Mouse (Mus musculus) CH12.LX (cell line): ENCODE data around the gene Trpc4ap. TPM values are rescaled to one million over a fixed set of nuclear protein-coding genes. Genes with fewer than 3 reads are reported as not detected.

ENCODE experiments used
- DNase-seq: peaks from one replicate; pipeline ENCODE4 v3.0.0-alpha.2; 2013; ENCODE audit errors: extremely low read depth
- H3K27ac ChIP-seq: 2 replicates; pipeline ENCODE4 v1.5.1; 2012; ENCODE audit warnings: low read depth, mild to moderate bottlenecking, control low read depth, moderate library complexity; ENCODE audit not compliant: insufficient read depth
- H3K27me3 ChIP-seq: replicated peaks from 2 replicates; pipeline ENCODE3; 2012; ENCODE audit warnings: inconsistent platforms
- H3K36me3 ChIP-seq, 2 experiments: replicated peaks in 1 of 2; 2 replicates each; pipeline versions ENCODE3 to v1.6.1; 2012; ENCODE audit warnings: inconsistent platforms in 1 of 2, low read length in 1 of 2, mild to moderate bottlenecking in 1 of 2, mixed read lengths in 1 of 2, moderate library complexity in 1 of 2; ENCODE audit not compliant: control insufficient read depth in 1 of 2, insufficient read depth in 1 of 2
- H3K4me1 ChIP-seq, 2 experiments: 2 replicates each; pipeline ENCODE4 v1.6.1; 2012; ENCODE audit warnings: inconsistent platforms in 1 of 2, moderate library complexity in 1 of 2; ENCODE audit not compliant: insufficient read depth in 2 of 2, control insufficient read depth in 1 of 2
- H3K4me2 ChIP-seq: 2 replicates; pipeline ENCODE4 v1.6.1; 2012; ENCODE audit warnings: low read depth, mild to moderate bottlenecking, control low read depth; ENCODE audit not compliant: poor library complexity, insufficient read depth, severe bottlenecking
- H3K4me3 ChIP-seq, 3 experiments: fragments of 150-350 bp in 1 of 3; sonication (generic) in 1 of 3; replicated peaks in 1 of 3; 2 replicates each; pipeline versions ENCODE3 to v1.5.1; 2011 to 2012; ENCODE audit warnings: low read depth in 2 of 3, low read length in 2 of 3, mild to moderate bottlenecking in 2 of 3, moderate library complexity in 2 of 3, control low read depth in 1 of 3, improper control_type of control experiment in 1 of 3, inconsistent platforms in 1 of 3, mixed read lengths in 1 of 3; ENCODE audit not compliant: poor library complexity in 1 of 3
- H3K79me2 ChIP-seq: replicated peaks from 2 replicates; pipeline ENCODE4 v1.6.1; 2012; ENCODE audit warnings: mild to moderate bottlenecking, moderate library complexity; ENCODE audit not compliant: control insufficient read depth, poor library complexity, insufficient read depth, severe bottlenecking; ENCODE audit errors: extremely low read depth
- H3K9ac ChIP-seq: 2 replicates; pipeline ENCODE4 v1.6.1; 2012; ENCODE audit warnings: low read depth, mild to moderate bottlenecking, control low read depth, moderate library complexity; ENCODE audit not compliant: insufficient read depth
- H3K9me3 ChIP-seq: replicated peaks from 2 replicates; pipeline ENCODE3; 2012; ENCODE audit warnings: low read length, inconsistent platforms, mixed read lengths
- BHLHE40 ChIP-seq: IDR thresholded peaks from 2 replicates; pipeline ENCODE4 v1.6.1; 2011; ENCODE audit warnings: mild to moderate bottlenecking, low read depth, low read length, improper control_type of control experiment
- CHD1 ChIP-seq: IDR thresholded peaks from 2 replicates; pipeline ENCODE4 v1.6.1; 2012; ENCODE audit warnings: low read depth, low read length, improper control_type of control experiment, inconsistent platforms
- CHD2 ChIP-seq: IDR thresholded peaks from 2 replicates; pipeline ENCODE4 v1.6.1; 2011; ENCODE audit warnings: low read length, improper control_type of control experiment
- CTCF ChIP-seq, 2 experiments: IDR thresholded peaks in 1 of 2; conservative IDR thresholded peaks in 1 of 2; 2 replicates each; pipeline ENCODE4 v1.5.1; 2011 to 2012; ENCODE audit warnings: low read depth in 2 of 2, low read length in 2 of 2, improper control_type of control experiment in 1 of 2, inconsistent platforms in 1 of 2, mild to moderate bottlenecking in 1 of 2, moderate library complexity in 1 of 2
- E2F4 ChIP-seq: IDR thresholded peaks from 2 replicates; pipeline ENCODE4 v1.6.1; 2011; ENCODE audit warnings: low read depth, low read length, improper control_type of control experiment; ENCODE audit not compliant: insufficient replicate concordance
- ELF1 ChIP-seq: IDR thresholded peaks from 2 replicates; pipeline ENCODE4 v1.6.1; 2014; ENCODE audit warnings: low read depth, mild to moderate bottlenecking, inconsistent platforms, low read length, improper control_type of control experiment
- EP300 ChIP-seq: IDR thresholded peaks from 2 replicates; pipeline ENCODE4 v1.6.1; 2011; ENCODE audit warnings: low read length, improper control_type of control experiment
- ETS1 ChIP-seq: conservative IDR thresholded peaks from 2 replicates; pipeline ENCODE4 v1.6.1; 2012; ENCODE audit warnings: low read depth, mild to moderate bottlenecking, inconsistent platforms, low read length, improper control_type of control experiment, moderate library complexity
- GABPA ChIP-seq: IDR thresholded peaks from 2 replicates; pipeline ENCODE4 v1.6.1; 2012; ENCODE audit warnings: low read depth, low read length, improper control_type of control experiment, inconsistent platforms; ENCODE audit not compliant: insufficient replicate concordance
- HCFC1 ChIP-seq: IDR thresholded peaks from 2 replicates; pipeline ENCODE4 v1.6.1; 2012; ENCODE audit warnings: low read depth, mild to moderate bottlenecking, inconsistent platforms, low read length, improper control_type of control experiment
- IRF4 ChIP-seq: IDR thresholded peaks from 2 replicates; pipeline ENCODE4 v1.6.1; 2014; ENCODE audit warnings: low read depth, mild to moderate bottlenecking, inconsistent platforms, low read length, improper control_type of control experiment
- JUN ChIP-seq: IDR thresholded peaks from 2 replicates; pipeline ENCODE4 v1.6.1; 2011; ENCODE audit warnings: low read depth, mild to moderate bottlenecking, low read length, improper control_type of control experiment, moderate library complexity; ENCODE audit not compliant: insufficient read depth
- JUND ChIP-seq: conservative IDR thresholded peaks from 2 replicates; pipeline ENCODE4 v1.6.1; 2011; ENCODE audit warnings: low read depth, low read length, improper control_type of control experiment
- KAT2A ChIP-seq: IDR thresholded peaks from 2 replicates; pipeline ENCODE4 v1.6.1; 2012; ENCODE audit warnings: low read length, improper control_type of control experiment, inconsistent platforms; ENCODE audit not compliant: insufficient replicate concordance
- MAFK ChIP-seq: IDR thresholded peaks from 2 replicates; pipeline ENCODE4 v1.6.1; 2011; ENCODE audit warnings: low read length, improper control_type of control experiment; ENCODE audit not compliant: insufficient replicate concordance
- MAX ChIP-seq: IDR thresholded peaks from 2 replicates; pipeline ENCODE4 v1.6.1; 2011; ENCODE audit warnings: low read length, improper control_type of control experiment
- MAZ ChIP-seq: IDR thresholded peaks from 2 replicates; pipeline ENCODE4 v1.6.1; 2012; ENCODE audit warnings: low read depth, mild to moderate bottlenecking, inconsistent platforms, low read length, improper control_type of control experiment, moderate library complexity
- MEF2A ChIP-seq: IDR thresholded peaks from 2 replicates; pipeline ENCODE4 v1.6.1; 2014; ENCODE audit warnings: low read depth, mild to moderate bottlenecking, inconsistent platforms, low read length, improper control_type of control experiment, borderline replicate concordance
- MXI1 ChIP-seq: IDR thresholded peaks from 2 replicates; pipeline ENCODE4 v1.6.1; 2011; ENCODE audit warnings: mild to moderate bottlenecking, low read depth, low read length, improper control_type of control experiment
- MYC ChIP-seq: IDR thresholded peaks from 2 replicates; pipeline ENCODE4 v1.6.1; 2011; ENCODE audit warnings: low read depth, mild to moderate bottlenecking, improper control_type of control experiment, low read length
- NELFE ChIP-seq: IDR thresholded peaks from 2 replicates; pipeline ENCODE4 v1.6.1; 2011; ENCODE audit warnings: low read depth, low read length, improper control_type of control experiment
- NRF1 ChIP-seq: IDR thresholded peaks from 2 replicates; pipeline ENCODE4 v1.6.1; 2014; ENCODE audit warnings: low read depth, mild to moderate bottlenecking, inconsistent platforms, low read length, improper control_type of control experiment, moderate library complexity
- PAX5 ChIP-seq: IDR thresholded peaks from 2 replicates; pipeline ENCODE4 v1.6.1; 2012; ENCODE audit warnings: low read length, inconsistent platforms, mixed read lengths
- POLR2A ChIP-seq: IDR thresholded peaks from 2 replicates; pipeline ENCODE4 v1.6.1; 2011; ENCODE audit warnings: low read depth, mild to moderate bottlenecking, improper control_type of control experiment, low read length
- POLR2AphosphoS2 ChIP-seq: IDR thresholded peaks from 2 replicates; pipeline ENCODE4 v1.6.1; 2011; ENCODE audit warnings: low read depth, low read length, improper control_type of control experiment
- RAD21 ChIP-seq: IDR thresholded peaks from 2 replicates; pipeline ENCODE4 v1.6.1; 2011; ENCODE audit warnings: low read depth, mild to moderate bottlenecking, low read length, improper control_type of control experiment, moderate library complexity
- RCOR1 ChIP-seq: conservative IDR thresholded peaks from 2 replicates; pipeline ENCODE4 v1.6.1; 2012; ENCODE audit warnings: low read depth, mild to moderate bottlenecking, inconsistent platforms, low read length, improper control_type of control experiment
- SIN3A ChIP-seq: IDR thresholded peaks from 2 replicates; pipeline ENCODE4 v1.6.1; 2012; ENCODE audit warnings: low read length, improper control_type of control experiment, inconsistent platforms
- SMC3 ChIP-seq: IDR thresholded peaks from 2 replicates; pipeline ENCODE4 v1.6.1; 2011; ENCODE audit warnings: low read depth, low read length, improper control_type of control experiment
- TBP ChIP-seq: conservative IDR thresholded peaks from 2 replicates; pipeline ENCODE4 v1.6.1; 2011; ENCODE audit warnings: low read depth, low read length, improper control_type of control experiment
- TCF12 ChIP-seq: IDR thresholded peaks from 2 replicates; pipeline ENCODE4 v1.6.1; 2014; ENCODE audit warnings: low read depth, mild to moderate bottlenecking, inconsistent platforms, low read length, improper control_type of control experiment
- UBTF ChIP-seq: IDR thresholded peaks from 2 replicates; pipeline ENCODE4 v1.6.1; 2012; ENCODE audit warnings: low read depth, mild to moderate bottlenecking, inconsistent platforms, low read length, improper control_type of control experiment, moderate library complexity
- USF1 ChIP-seq: IDR thresholded peaks from 2 replicates; pipeline ENCODE4 v1.6.1; 2014; ENCODE audit warnings: low read depth, mild to moderate bottlenecking, inconsistent platforms, low read length, improper control_type of control experiment
- USF2 ChIP-seq: conservative IDR thresholded peaks from 2 replicates; pipeline ENCODE4 v1.6.1; 2011; ENCODE audit warnings: low read depth, low read length, improper control_type of control experiment
- ZC3H11A ChIP-seq: IDR thresholded peaks from 2 replicates; pipeline ENCODE4 v1.6.1; 2012; ENCODE audit warnings: low read depth, mild to moderate bottlenecking, inconsistent platforms, low read length, improper control_type of control experiment
- ZKSCAN1 ChIP-seq: IDR thresholded peaks from 2 replicates; pipeline ENCODE4 v1.6.1; 2012; ENCODE audit warnings: low read depth, inconsistent platforms, low read length, improper control_type of control experiment, borderline replicate concordance
- ZMIZ1 ChIP-seq: IDR thresholded peaks from 2 replicates; pipeline ENCODE4 v1.6.1; 2012; ENCODE audit warnings: low read depth, mild to moderate bottlenecking, inconsistent platforms, low read length, improper control_type of control experiment
- ZNF384 ChIP-seq: IDR thresholded peaks from 2 replicates; pipeline ENCODE4 v1.6.1; 2012; ENCODE audit warnings: low read depth, low read length, improper control_type of control experiment, inconsistent platforms
- dilution Hi-C: fragments of 300-500 bp; cut with MboI; formaldehyde crosslinking; loops from 2 replicates; pipeline ENCODE4 v1.14.3; 2020; ENCODE audit warnings: low sequenced_read_pairs; ENCODE audit not compliant: extremely low pct_unique_long_range_greater_than_20kb, extremely low pct_ligation_motif_present
- in situ Hi-C: fragments of 300-500 bp; cut with MboI; formaldehyde crosslinking; loops from 3 replicates; pipeline ENCODE4 v1.14.3; 2019; ENCODE audit warnings: low sequenced_read_pairs, low pct_ligation_motif_present, low pct_unique_long_range_greater_than_20kb, mixed read lengths
- polyA plus RNA-seq: library from polyadenylated mRNA; unstranded; fragments of >175 nt; gene quantifications from 2 replicates; pipeline ENCODE4 v1.2.1, GENCODE M21; 2012; ENCODE audit warnings: low read depth; ENCODE audit not compliant: insufficient read length
- total RNA-seq, 2 experiments: library from RNA; depleted of rRNA; stranded (reverse); fragments of 300-350 nt in 1 of 2; fragments of >200 nt in 1 of 2; gene quantifications; 2 replicates each; pipeline ENCODE4 v1.2.3; 2012 to 2014

Trpc4ap gene
- total and polyA plus RNA-seq, 3 experiments, result 52.8 to 105 (median 55.8) TPM

DNA sequence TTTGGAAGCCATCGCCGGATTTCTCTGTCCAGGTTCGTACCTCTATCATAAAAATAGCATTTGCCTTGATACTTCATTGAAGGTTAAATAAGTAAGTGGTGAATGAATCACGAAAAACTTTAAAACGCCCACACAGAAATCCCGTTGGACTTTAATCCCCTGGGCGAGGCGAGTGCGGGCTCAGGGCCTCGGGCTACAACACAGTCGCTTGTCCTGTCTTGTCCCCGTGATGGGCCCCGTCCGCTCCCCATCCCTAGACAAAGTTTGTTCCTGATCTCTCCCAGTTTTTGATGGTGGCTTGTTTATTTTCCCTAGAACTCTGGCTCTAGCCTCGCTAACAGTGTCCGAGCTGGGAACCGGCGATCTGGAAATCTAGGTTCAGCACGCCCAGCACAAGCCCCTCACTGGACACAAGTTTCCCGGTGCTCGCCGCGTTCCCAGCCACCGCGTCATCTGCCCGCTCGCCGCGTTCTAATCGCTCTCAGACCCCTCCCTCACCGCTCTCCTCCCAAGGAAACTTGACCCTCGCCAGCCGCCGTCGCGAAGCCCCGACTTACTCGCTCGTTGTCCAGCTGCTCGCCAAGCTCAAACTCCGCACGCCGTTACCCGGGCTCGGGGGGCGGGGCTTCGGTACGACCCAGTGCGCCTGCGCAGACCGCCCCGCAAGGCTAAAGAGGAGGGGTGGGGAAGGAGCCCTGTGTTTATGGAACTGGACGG, 99.9 kb downstream of the Trpc4ap start, which contains the start of gene Gss:
Gene Gss, minus strand, starts transcription at position 674 of the 717 bp plus-strand sequence.
- in situ Hi-C loops, result loop anchor here (5.0 kb wide), 1 partner anchor 75 kb away; the partner anchor contains the start of genes Acss2 and Ggt7
- H3K27me3 ChIP-seq, result peaks cover 30% of the 10 kb centered on the region
- dilution Hi-C loops, result no loop called here
- H3K36me3 ChIP-seq, result peaks cover 0 to 6% of the 10 kb centered on the region in 2 experiments
- H3K4me2 ChIP-seq, result peak within 1 kb of the TSS; percentile 82
- TF ChIP-seq JUND (no peak), MAX (peak; percentile 74), USF1 (no peak), SIN3A (peak; percentile 88; the same call in 1 of the 2 replicates), USF2 (no peak), SMC3 (no peak), TBP (no peak), MYC (peak; percentile 6; the same call in 1 of the 2 replicates), ETS1 (peak; percentile 54; the same call in 1 of the 2 replicates), POLR2AphosphoS2 (no peak; the same call in 1 of the 2 replicates), EP300 (no peak), CTCF (conservative IDR thresholded peaks at IDR 0.05 in 1 of 2, IDR thresholded peaks at IDR 0.05 in 1 of 2; ENCODE audit: low read depth in 2 of 2, low read length in 2 of 2) (no peak), MAFK (no peak), ELF1 (peak; percentile 73), TCF12 (peak; percentile 76; the same call in 1 of the 2 replicates), BHLHE40 (peak; percentile 53), RAD21 (no peak), KAT2A (0 out of 2 replicates have a peak, but pooled peaks have one; percentile 61), JUN (no peak), GABPA (no peak; the same call in 1 of the 2 replicates), MEF2A (peak; percentile 76; the same call in 1 of the 2 replicates), NELFE (peak; percentile 84), ZC3H11A (no peak), ZKSCAN1 (no peak), UBTF (no peak), PAX5 (no peak), ZNF384 (no peak), MXI1 (peak; percentile 84), HCFC1 (peak; percentile 81), CHD1 (no peak), MAZ (peak; percentile 99), NRF1 (peak; percentile 97), RCOR1 (peak; percentile 40; the same call in 1 of the 2 replicates), POLR2A (peak; percentile 81), E2F4 (no peak), IRF4 (peak; percentile 62), CHD2 (no peak), ZMIZ1 (no peak; the same call in 1 of the 2 replicates)
- H3K79me2 ChIP-seq, result no peaks in the 10 kb centered on the region
- no peak within 1 kb of the TSS for H3K27ac ChIP-seq
- peak within 1 kb of the TSS; percentile 63 to 87 (median 74) for H3K4me3 ChIP-seq
- peaks cover 8 to 13% of the 10 kb centered on the region in 2 experiments for H3K4me1 ChIP-seq
- peak within 1 kb of the TSS; percentile 78 for H3K9ac ChIP-seq
- DNase-seq, result peak; percentile 93
- no peaks in the 10 kb centered on the region for H3K9me3 ChIP-seq
